Mouse (Mus musculus) adrenal gland, postnatal 25 days (tissue): ENCODE measurements around the gene Zfp825. TPM values are rescaled to one million over a fixed set of nuclear protein-coding genes. Genes with fewer than 3 reads are reported as not detected.
"Not testable (repeated sequence)": the region's sequence is repeated elsewhere in the genome, so short reads cannot be mapped to it uniquely, and the experiment has no call there.

Source experiments
- DNase-seq: peaks from one replicate; pipeline ENCODE4 v3.0.0; 2021; ENCODE audit warnings: mixed read lengths
- long read RNA-seq: library from polyadenylated mRNA; stranded (forward); transcript quantifications from one replicate; pipeline ENCODE4 v2.0.0, GENCODE M21; 2021
- total RNA-seq: library from RNA; stranded (reverse); gene quantifications from 2 replicates; pipeline ENCODE4 v1.2.3, GENCODE M21; 2021

Zfp825 gene
- total RNA-seq, result 13.7 and 13.8 TPM in 2 replicates
- long read RNA-seq, transcript Zfp825-203 (5 exons, 1,549 nt), result major isoform, 7 of 12 reads
- long read RNA-seq, partial matches to known transcripts, result 0 of 12 reads
- long read RNA-seq, other reads (novel, unspliced or antisense), result 2 of 12 reads

- peak; percentile 72 for DNase-seq
Observed at GRCm38 (mm10) chr13:74493911-74494679, at the start of gene Zfp825. Gene Zfp825, minus strand, starts transcription at chr13:74493992.

- DNase-seq, result not testable (repeated sequence)
Observed at GRCm38 (mm10) chr13:74535418-74535817, 41.6 kb upstream of the Zfp825 start.

DNA sequence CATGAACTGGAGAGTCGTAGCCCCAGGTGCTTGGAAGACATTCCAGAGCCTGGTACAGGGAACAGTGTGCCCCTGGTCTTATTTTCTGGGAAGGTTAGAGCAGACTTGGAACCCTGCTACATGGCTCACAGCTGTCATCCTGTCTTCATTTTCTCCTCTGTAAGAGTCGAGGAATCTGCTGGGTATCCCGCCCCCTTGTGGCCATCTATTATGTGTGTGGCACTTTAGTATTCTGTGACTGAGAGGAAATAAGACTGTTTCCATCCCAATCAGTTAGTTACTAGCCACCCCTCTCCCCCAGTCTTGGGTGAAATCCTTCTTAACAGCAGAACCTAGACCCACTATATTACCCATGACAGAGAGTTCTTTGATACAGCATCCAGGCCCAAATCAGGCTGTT is 41.1 kb upstream of the Zfp825 start:
- peak; percentile 44 for DNase-seq

GRCm38 (mm10) chr13:74534096-74534495 is 40.3 kb upstream of the Zfp825 start:
- peak; percentile 46 for DNase-seq

- DNase-seq, result not testable (repeated sequence)
Observed at GRCm38 (mm10) chr13:74531251-74531650, 37.5 kb upstream of the Zfp825 start.

- DNase-seq, result not testable (repeated sequence)
Observed at GRCm38 (mm10) chr13:74529372-74529715, 35.6 kb upstream of the Zfp825 start.

GRCm38 (mm10) chr13:74528519-74529371 is 35.0 kb upstream of the Zfp825 start:
- DNase-seq, result not testable (repeated sequence)

- peak; percentile 76 for DNase-seq
Observed at GRCm38 (mm10) chr13:74522481-74523237, 28.9 kb upstream of the Zfp825 start.

- not testable (repeated sequence) for DNase-seq
Observed at GRCm38 (mm10) chr13:74522141-74522480, 28.3 kb upstream of the Zfp825 start.

DNA sequence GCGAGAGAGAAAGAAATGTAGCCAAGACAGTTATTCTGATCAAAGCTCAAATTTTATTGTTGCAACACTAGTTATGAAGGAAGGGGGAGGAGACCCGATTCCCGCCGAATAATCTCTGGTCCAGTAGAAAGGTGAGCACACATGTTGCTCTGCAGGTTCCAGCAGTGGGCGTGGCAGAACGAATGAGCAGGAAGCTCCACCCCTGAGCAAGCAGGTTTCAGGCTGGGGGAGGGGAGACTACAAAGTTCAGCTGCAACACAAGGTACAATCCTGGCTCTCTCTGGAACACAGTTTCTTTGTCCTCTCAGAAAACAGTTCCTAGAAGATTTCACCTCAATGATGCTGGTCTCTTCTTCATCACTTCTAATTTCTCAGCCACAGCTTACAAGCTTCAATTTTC is 14.2 kb upstream of the Zfp825 start:
- DNase-seq, result not testable (repeated sequence)

- not testable (repeated sequence) for DNase-seq
Observed at GRCm38 (mm10) chr13:74502851-74503250, 9.1 kb upstream of the Zfp825 start.

GRCm38 (mm10) chr13:74499696-74500095 is 5.9 kb upstream of the Zfp825 start:
- not testable (repeated sequence) for DNase-seq

DNA sequence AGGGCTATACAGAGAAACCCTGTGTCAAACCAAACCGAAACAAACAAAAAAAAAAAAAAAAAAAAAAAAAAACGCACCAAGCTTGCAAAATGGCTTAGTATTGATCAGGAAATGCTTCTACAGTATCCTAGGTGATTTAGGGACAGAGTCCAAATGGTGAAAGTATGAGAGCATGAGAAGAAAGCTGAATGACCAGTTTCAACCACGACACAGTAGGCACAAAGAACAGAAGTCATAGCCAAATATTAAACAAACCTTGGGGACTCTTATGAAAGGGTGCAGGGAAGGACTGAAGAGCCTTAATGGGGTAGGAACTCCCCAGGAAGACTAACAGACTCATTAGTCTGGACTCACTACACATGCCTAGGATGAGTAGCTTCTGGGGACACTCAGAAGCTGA is 9.5 kb downstream of the Zfp825 start:
- not testable (repeated sequence) for DNase-seq

DNA sequence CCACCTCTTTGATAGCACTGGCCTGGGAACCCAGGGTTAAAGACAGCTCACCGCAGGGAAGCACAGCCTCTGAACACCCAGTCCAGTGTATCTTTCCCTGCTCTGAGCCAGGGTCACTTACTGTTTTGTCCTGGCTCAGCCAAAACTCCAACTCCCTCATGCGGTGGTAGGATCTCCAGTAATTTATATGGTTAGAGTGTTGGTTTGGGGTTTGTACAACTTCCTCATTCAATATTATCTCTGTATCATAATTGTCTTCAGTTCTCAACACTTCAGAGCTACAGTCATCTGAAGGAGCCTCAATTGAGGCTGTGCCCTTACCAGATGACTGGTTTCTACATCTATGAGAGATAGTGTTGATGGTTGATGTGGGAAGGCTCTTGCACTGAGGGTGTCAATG is 22.3 kb downstream of the Zfp825 start:
- not testable (repeated sequence) for DNase-seq

GRCm38 (mm10) chr13:74462699-74463385 is 30.9 kb downstream of the Zfp825 start:
- DNase-seq, result peak; percentile 76

DNA sequence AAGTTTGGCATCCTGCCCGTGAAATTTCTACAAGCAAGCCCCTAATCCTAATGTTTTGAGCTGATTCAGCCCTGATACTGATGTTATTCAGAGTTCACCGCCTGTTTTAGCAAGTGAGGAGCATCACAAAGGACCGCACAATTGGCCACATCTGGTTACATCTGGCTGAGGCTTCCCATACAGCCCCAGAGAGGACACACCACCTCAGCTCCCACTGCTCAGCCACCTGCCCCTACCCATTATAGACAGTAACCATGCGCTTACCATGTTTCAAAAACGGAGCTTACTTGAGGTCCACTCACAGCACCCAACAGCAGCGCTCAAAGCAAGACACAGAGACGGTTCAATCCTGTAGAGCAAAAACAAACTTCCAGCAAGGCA is 31.5 kb downstream of the Zfp825 start:
- not testable (repeated sequence) for DNase-seq

- DNase-seq, result no peak
Observed at GRCm38 (mm10) chr13:74439895-74440294, 53.9 kb downstream of the Zfp825 start.
